Mouse (Mus musculus): Measurements from ENCODE around the gene 1700088E04Rik. TPM values are rescaled to one million over a fixed set of nuclear protein-coding genes. Genes with fewer than 3 reads are reported as not detected.

Gene 1700088E04Rik
- not detected in 3 replicates for total RNA-seq (2017)

GRCm38 (mm10) chr15:79140866-79141565 lies at the start of gene 1700088E04Rik, which contains the start of gene Polr2f:
Gene 1700088E04Rik (minus strand): TSS chr15:79141253.
Gene Polr2f (plus strand): TSS chr15:79141009.
- peak; percentile 92 for ATAC-seq (replicated peaks; ENCODE audit: insufficient number of reproducible peaks, low FRiP score, low TSS enrichment, poor library complexity, severe bottlenecking)

- ATAC-seq (replicated peaks; ENCODE audit: insufficient number of reproducible peaks, low FRiP score, low TSS enrichment, poor library complexity, severe bottlenecking): no peak
These were observed 46.8 kb upstream of the 1700088E04Rik start for GRCm38 (mm10) chr15:79187819-79188218.

- no peak for ATAC-seq (replicated peaks; ENCODE audit: insufficient number of reproducible peaks, low FRiP score, low TSS enrichment, poor library complexity, severe bottlenecking)
These were observed 44.2 kb upstream of the 1700088E04Rik start for GRCm38 (mm10) chr15:79185213-79185612.

GRCm38 (mm10) chr15:79176905-79177304 lies 35.9 kb upstream of the 1700088E04Rik start:
- no peak for ATAC-seq (replicated peaks; ENCODE audit: insufficient number of reproducible peaks, low FRiP score, low TSS enrichment, poor library complexity, severe bottlenecking)

- no peak for ATAC-seq (replicated peaks; ENCODE audit: insufficient number of reproducible peaks, low FRiP score, low TSS enrichment, poor library complexity, severe bottlenecking)
These were observed 25.7 kb upstream of the 1700088E04Rik start for GRCm38 (mm10) chr15:79166712-79167111.

- ATAC-seq (replicated peaks; ENCODE audit: insufficient number of reproducible peaks, low FRiP score, low TSS enrichment, poor library complexity, severe bottlenecking): no peak
These were observed 24.1 kb upstream of the 1700088E04Rik start, which contains the start of gene Sox10 for GRCm38 (mm10) chr15:79165140-79165539. Gene Sox10 (minus strand): TSS chr15:79165240.

GRCm38 (mm10) chr15:79164251-79164650 lies 23.2 kb upstream of the 1700088E04Rik start:
- ATAC-seq (replicated peaks; ENCODE audit: insufficient number of reproducible peaks, low FRiP score, low TSS enrichment, poor library complexity, severe bottlenecking): no peak

GRCm38 (mm10) chr15:79162822-79163221 lies 21.8 kb upstream of the 1700088E04Rik start:
- ATAC-seq (replicated peaks; ENCODE audit: insufficient number of reproducible peaks, low FRiP score, low TSS enrichment, poor library complexity, severe bottlenecking): no peak

GRCm38 (mm10) chr15:79162301-79162700 lies 21.2 kb upstream of the 1700088E04Rik start:
- no peak for ATAC-seq (replicated peaks; ENCODE audit: insufficient number of reproducible peaks, low FRiP score, low TSS enrichment, poor library complexity, severe bottlenecking)

GRCm38 (mm10) chr15:79155572-79155971 lies 14.5 kb upstream of the 1700088E04Rik start:
- no peak for ATAC-seq (replicated peaks; ENCODE audit: insufficient number of reproducible peaks, low FRiP score, low TSS enrichment, poor library complexity, severe bottlenecking)

GRCm38 (mm10) chr15:79152709-79153108 lies 11.7 kb upstream of the 1700088E04Rik start:
- ATAC-seq (replicated peaks; ENCODE audit: insufficient number of reproducible peaks, low FRiP score, low TSS enrichment, poor library complexity, severe bottlenecking): no peak

GRCm38 (mm10) chr15:79151881-79152280 lies 10.8 kb upstream of the 1700088E04Rik start:
- ATAC-seq (replicated peaks; ENCODE audit: insufficient number of reproducible peaks, low FRiP score, low TSS enrichment, poor library complexity, severe bottlenecking): no peak

GRCm38 (mm10) chr15:79148533-79148932 lies 7.5 kb upstream of the 1700088E04Rik start:
- peak; percentile 72 for ATAC-seq (replicated peaks; ENCODE audit: insufficient number of reproducible peaks, low FRiP score, low TSS enrichment, poor library complexity, severe bottlenecking)

- ATAC-seq (replicated peaks; ENCODE audit: insufficient number of reproducible peaks, low FRiP score, low TSS enrichment, poor library complexity, severe bottlenecking): no peak
These were observed 4.5 kb upstream of the 1700088E04Rik start for GRCm38 (mm10) chr15:79145522-79145921.

GRCm38 (mm10) chr15:79144021-79144420 lies 3.0 kb upstream of the 1700088E04Rik start:
- ATAC-seq (replicated peaks; ENCODE audit: insufficient number of reproducible peaks, low FRiP score, low TSS enrichment, poor library complexity, severe bottlenecking): no peak

- ATAC-seq (replicated peaks; ENCODE audit: insufficient number of reproducible peaks, low FRiP score, low TSS enrichment, poor library complexity, severe bottlenecking): no peak
These were observed 2.3 kb upstream of the 1700088E04Rik start for GRCm38 (mm10) chr15:79143316-79143715.

- ATAC-seq (replicated peaks; ENCODE audit: insufficient number of reproducible peaks, low FRiP score, low TSS enrichment, poor library complexity, severe bottlenecking): no peak; the same call in 1 of the 2 replicates
These were observed 489 bp upstream of the 1700088E04Rik start for GRCm38 (mm10) chr15:79141566-79141917.

GRCm38 (mm10) chr15:79139640-79140039 lies 1.4 kb downstream of the 1700088E04Rik start:
- ATAC-seq (replicated peaks; ENCODE audit: insufficient number of reproducible peaks, low FRiP score, low TSS enrichment, poor library complexity, severe bottlenecking): no peak

GRCm38 (mm10) chr15:79135783-79136575 lies 5.1 kb downstream of the 1700088E04Rik start:
- ATAC-seq (replicated peaks; ENCODE audit: insufficient number of reproducible peaks, low FRiP score, low TSS enrichment, poor library complexity, severe bottlenecking): no peak

GRCm38 (mm10) chr15:79135332-79135731 lies 5.7 kb downstream of the 1700088E04Rik start:
- ATAC-seq (replicated peaks; ENCODE audit: insufficient number of reproducible peaks, low FRiP score, low TSS enrichment, poor library complexity, severe bottlenecking): no peak

Measured in monocyte, adult 5-6 weeks (primary cell).